Mouse (Mus musculus): Measurements from ENCODE around the gene Xrcc5.

Xrcc5 gene

GRCm38 (mm10) chr1:72390420-72390819 lies 83.2 kb downstream of the Xrcc5 start:
- DNase-seq (ENCODE audit: low spot score), result no peak

DNA sequence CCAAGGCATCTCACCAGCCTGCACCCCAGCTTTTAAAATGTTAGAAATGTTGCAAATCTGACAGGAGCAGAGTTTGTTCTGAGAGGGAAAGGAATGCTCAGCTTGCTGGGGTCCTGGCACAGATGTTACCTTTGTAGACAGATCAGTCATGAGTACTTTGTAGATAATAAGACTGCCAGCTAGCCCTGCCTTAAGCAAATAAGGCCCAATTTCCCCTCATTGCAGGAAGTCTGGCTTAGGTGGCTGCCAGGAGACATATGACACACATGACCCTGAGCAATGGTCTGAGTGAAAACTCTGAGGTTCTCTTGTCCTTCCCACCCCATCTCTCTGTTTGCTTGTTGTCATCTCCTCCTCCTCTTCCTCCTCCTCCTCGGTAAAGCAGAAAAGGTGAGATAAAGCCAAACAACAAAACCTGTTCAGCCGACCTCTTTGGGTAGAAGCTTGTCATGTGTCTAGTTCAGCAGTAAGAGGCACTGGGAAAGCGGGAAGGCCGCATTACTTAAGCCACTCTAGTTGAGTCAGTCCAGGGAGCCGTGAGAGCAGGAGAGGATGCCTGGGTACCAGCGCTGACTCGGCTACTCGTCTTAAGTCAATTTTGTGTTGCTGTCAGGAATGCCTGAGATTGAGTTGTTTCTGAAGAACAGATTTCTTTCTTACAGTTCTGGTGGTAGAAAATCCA lies 92.6 kb downstream of the Xrcc5 start:
- no peak for DNase-seq (ENCODE audit: low spot score)

- no peak for DNase-seq (ENCODE audit: low spot score)
Observed at GRCm38 (mm10) chr1:72400616-72401015, 93.4 kb downstream of the Xrcc5 start.

- DNase-seq (ENCODE audit: low spot score), result no peak
Observed at GRCm38 (mm10) chr1:72401331-72402069, 94.3 kb downstream of the Xrcc5 start.

- DNase-seq (ENCODE audit: low spot score), result no peak
Observed at GRCm38 (mm10) chr1:72406505-72407079, 99.4 kb downstream of the Xrcc5 start.

DNA sequence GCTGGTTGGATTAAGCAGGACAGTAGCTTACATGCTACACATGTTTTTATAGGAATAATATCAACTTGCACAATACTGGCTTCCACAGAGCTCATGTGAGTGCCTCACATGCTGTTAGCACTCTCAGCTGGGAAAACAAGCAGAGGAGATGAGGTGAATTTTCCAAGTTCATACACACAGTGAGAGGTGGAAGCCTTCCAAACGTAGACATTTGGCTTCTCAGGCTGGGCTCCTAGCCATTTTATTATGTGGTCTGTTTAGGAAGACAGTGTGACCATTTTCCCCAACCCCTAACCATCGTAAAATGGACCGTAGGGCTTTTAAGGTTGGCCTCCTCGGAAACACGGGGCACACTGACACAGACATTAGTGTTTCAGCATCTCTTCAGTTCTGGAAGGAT lies 102.7 kb downstream of the Xrcc5 start:
- DNase-seq (ENCODE audit: low spot score), result no peak

DNA sequence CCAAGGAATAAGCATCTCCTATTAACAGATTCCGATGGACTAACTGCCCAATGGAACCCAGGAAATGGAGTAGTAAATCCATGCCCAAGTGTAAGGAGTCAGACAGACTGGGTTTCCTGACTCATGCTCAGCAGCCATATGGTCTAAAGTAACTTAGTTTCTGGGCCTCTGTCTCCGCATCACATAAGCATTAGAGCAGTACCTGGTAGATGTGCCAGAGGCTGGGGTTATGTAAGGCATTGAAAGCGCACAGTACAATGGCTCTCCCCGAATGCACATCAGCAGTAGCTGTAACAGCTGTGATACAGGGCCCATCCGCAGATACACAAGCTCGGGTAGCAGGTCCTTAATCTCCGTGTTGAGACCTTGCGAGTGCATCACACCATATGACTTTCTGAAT lies 103.9 kb downstream of the Xrcc5 start:
- DNase-seq (ENCODE audit: low spot score), result no peak

- DNase-seq (ENCODE audit: low spot score), result no peak
Observed at GRCm38 (mm10) chr1:72413205-72413604, 106.0 kb downstream of the Xrcc5 start.

DNA sequence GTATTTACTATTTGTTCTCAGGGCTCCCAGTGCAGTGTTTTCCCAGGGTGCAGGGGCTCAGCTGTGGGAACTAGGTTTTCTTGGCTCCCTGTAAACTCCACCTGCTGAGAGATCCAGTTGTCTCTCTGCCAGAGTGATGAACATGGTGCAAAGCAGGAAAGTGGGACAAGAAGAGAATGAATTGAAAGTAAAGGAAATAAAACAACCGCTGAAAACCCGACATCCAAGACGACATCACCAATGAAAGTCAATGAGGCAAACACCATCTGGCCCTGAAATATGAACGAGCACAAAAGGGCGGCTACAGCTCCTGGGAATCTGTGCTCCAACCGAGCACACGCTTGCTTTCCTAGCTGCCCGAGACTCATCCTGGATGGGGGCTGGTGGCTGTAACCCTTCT lies 106.9 kb downstream of the Xrcc5 start:
- no peak for DNase-seq (ENCODE audit: low spot score)

DNA sequence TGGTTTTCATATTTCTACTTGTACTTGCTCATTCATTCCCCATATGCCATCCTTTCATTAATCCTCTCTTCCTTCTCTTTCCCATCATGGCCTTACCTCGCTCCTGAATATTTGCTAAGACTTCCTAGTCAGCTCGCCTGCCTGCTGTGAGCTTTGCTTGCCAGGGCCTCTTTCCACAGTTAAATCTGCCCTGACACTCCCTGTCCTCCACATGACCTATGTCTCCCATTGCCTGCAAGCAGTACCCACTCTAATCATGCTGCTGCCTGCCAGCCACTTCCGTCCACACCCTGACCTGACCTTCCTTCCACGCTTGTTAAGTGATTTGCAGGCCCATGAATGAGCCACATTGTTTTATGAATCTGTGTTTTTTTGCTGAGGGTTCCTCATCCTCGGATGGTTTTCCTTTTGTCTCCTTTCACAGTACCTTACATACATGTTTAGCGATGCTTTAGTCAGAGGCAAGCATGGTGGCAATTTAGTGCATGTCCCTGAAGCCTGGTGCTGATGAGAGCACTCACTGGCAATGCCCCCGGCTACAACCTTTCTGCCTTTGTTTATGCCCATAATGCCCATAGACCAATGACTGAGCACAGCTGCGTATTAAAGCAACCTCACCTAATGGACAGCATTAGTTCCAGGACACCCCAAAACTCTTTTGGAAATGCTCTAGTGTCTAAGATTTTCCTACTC lies 107.5 kb downstream of the Xrcc5 start:
- no peak for DNase-seq (ENCODE audit: low spot score)

GRCm38 (mm10) chr1:72418744-72419655 lies 111.8 kb downstream of the Xrcc5 start:
- no peak for DNase-seq (ENCODE audit: low spot score)

GRCm38 (mm10) chr1:72420220-72420619 lies 113.0 kb downstream of the Xrcc5 start:
- no peak for DNase-seq (ENCODE audit: low spot score)

- DNase-seq (ENCODE audit: low spot score), result no peak
Observed at GRCm38 (mm10) chr1:72422121-72422520, 114.9 kb downstream of the Xrcc5 start.

GRCm38 (mm10) chr1:72426456-72426855 lies 119.2 kb downstream of the Xrcc5 start:
- no peak for DNase-seq (ENCODE audit: low spot score)

- no peak for DNase-seq (ENCODE audit: low spot score)
Observed at GRCm38 (mm10) chr1:72428526-72428925, 121.3 kb downstream of the Xrcc5 start.

GRCm38 (mm10) chr1:72429107-72429807 lies 122.0 kb downstream of the Xrcc5 start:
- no peak for DNase-seq (ENCODE audit: low spot score)

DNA sequence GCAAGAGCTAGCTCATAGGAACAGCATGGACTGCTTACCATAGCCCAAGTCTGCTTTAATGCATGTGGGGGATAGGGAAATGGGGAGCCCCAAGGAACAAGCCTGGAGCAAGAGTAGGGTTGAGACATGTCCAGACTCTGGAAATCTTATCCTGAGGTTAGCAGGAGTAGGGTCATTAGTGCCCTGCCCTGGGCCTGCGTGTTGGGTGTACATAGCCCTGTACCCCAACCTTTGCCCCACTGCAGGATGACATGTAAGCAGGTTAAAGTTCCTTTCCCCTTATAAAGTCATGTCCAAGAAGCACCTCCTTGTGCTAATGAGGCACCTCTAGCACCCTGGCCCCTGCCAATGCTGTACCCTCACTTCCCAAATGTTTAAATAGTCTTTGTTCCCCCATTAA lies 125.4 kb downstream of the Xrcc5 start:
- no peak for DNase-seq (ENCODE audit: low spot score)

- no peak for DNase-seq (ENCODE audit: low spot score)
Observed at GRCm38 (mm10) chr1:72434510-72434909, 127.3 kb downstream of the Xrcc5 start.

DNA sequence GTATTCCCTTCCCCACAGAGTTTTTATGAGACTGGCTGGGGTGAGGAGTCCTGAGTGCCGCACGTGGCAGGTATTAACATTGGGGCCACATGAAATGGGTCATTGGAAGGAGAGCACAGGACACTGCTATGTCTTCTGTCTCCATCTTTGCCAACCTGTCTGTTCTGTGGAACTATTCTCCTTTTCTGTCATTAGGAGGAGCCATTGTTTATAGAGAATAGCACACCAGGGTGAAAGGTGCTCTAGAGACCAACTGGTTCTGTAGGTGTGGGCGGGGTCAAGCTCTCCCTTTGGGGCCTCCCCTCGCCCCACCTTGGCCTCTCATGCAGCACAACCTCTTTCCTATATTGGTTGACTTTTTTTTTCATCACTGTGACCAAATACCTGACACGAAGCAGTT lies 129.7 kb downstream of the Xrcc5 start:
- no peak for DNase-seq (ENCODE audit: low spot score)

DNA sequence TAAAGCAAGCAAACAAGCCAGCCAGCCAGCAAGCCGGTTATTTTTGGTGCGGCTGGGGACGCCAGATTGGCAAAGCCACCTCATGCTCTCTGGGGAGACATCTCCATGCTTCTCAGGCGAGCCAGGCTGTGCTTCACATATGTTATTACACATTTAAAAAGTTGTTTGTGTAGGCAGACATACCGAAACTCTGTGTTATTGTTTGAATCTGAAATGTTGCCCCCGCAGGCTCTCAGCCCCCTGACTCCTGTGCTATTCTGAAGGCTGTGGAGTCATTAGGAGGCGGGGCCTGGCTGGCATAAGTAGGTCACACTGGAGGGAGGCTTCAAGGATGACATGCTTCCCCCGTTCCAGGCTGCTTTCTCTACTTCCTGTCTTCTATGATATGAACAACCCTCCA lies 131.9 kb downstream of the Xrcc5 start:
- DNase-seq (ENCODE audit: low spot score), result no peak

DNA sequence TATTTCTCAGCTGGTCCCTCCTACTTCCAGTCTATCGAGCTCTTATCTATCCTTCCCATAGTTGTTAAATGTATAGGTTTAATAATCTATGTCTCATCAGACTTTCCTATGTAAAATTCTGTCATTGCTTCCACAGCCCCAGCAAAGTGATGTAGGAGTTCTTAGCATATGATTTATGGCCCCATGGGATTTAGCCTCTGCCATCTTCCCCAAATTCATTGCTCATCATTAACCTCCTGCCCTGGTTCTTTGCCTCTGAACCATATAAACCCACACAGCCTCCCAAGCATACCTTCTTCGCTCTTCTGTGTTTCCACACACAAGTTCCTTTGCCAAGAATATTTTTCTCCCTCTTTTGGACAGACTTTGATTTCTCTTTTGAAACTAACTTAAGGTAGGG lies 135.5 kb downstream of the Xrcc5 start:
- no peak for DNase-seq (ENCODE audit: low spot score)
